Mouse (Mus musculus): Measurements from ENCODE around the gene Abcb5.

DNA sequence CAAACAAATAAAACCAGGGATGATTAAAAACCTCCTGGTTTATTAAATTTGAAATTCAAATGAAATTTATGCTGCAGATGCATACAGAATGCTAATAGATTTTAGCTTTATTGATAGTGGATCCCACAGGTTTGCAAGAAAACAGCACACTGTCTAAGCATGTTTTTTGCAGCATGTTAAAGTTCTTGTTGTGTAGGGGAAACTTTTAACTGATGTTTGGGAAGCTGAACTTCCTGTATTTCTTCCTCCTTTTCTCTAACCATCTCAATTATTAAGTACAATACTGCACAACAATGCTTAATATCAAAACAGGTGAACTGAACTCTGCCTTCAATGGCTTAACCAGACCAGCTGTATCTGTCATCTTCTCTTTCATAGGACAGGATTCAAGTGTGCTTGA, 122.1 kb downstream of the Abcb5 start:
- no peak for TF ChIP-seq POLR2A (IDR thresholded peaks at IDR 0.05; ENCODE audit: borderline replicate concordance, low read depth, low read length)
- TF ChIP-seq CTCF (IDR thresholded peaks at IDR 0.05; ENCODE audit: low read depth, low read length), result no peak
